ENCODE assay signal across 16 mouse cellular contexts in the genomic region with DNA sequence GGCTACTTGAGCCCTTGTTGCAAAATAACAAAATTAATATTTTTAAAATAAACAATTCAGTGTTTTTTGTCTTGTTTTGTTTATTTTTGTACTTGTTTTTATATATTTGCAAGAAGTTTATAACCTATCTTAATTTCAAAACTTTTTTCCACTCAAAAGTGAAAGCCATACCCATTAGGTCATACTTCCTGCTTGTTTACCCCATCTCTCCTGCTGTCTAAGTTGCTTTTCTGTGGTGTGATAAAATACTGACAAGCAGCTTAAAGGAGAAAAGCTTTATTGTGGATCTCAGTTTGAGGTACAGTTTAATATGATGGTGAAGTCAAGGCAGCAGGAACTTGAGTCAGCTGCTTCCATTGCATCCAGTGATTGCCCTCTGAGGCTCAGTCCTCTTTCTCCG.
"Had no signal": no experiment of that assay in that cellular context is flagged by ENCODE, and none has a peak within 500 bp of the region (broad histone marks: within the 10 kb centered on the region; RNA-seq: fewer than 3 reads in every experiment).

No protein-coding gene starts in this region.

- DNase-seq: liver, embryonic 13.5 days; liver, postnatal 0 days; lung, adult 2 months; lung, postnatal 14 days; lung, postnatal 36 days; midbrain, embryonic 14.5 days; retina, postnatal 1 day; right cerebral cortex, adult 18-20 months; right cerebral cortex, postnatal 25 days; right cerebral cortex, postnatal 4 days; spleen, adult 18-20 months; thymus, adult 18-20 months; thymus, postnatal 14 days; thymus, postnatal 36 days had no signal

- ATAC-seq: liver, postnatal 0 days; lung, postnatal 0 days; midbrain, embryonic 16.5 days had no signal
